Mouse (Mus musculus) megakaryocyte, embryonic 14.5 days (primary cell): ENCODE data around the gene Zdhhc14.

ENCODE experiments used
- FLI1 ChIP-seq: IDR thresholded peaks from 2 replicates; pipeline ENCODE4 v1.6.1; 2012; ENCODE audit warnings: low read length, inconsistent platforms, mixed read lengths
- GATA1 ChIP-seq: IDR thresholded peaks from 3 replicates; pipeline ENCODE4 v1.6.1; 2012; ENCODE audit warnings: mixed read lengths, low read length, inconsistent platforms, borderline replicate concordance

DNA sequence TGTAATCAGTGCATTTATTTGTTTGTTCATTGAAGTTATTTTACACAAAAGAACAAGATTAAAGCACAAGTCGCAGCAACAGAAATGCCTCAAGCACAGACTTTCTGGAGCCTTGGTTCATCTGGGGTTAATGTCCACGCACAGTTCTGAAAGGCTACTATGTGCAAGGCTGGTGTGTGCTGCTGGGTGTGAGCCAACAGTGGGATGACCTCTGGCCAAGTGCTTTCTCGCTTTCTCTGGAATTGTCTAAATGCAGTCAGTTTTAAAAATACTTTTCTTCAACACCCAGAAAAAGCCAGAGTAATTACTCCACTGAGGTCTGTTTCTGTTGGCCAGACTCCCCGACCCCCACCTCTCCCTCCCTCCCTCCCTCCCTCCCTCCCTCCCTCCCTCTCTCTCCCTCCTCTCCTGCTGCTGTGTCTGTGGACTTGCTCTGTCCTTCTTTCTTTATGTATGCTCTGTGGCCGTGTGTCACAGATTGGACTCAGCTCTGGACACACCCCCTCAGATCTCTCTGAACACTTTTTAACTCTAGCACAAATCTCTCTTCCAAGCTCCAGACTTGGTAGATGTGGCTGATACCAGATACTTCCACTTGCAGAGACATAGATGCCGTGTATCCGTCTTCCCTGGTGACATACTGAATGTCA, 206.2 kb downstream of the Zdhhc14 start:
- TF ChIP-seq GATA1, result no peak
- TF ChIP-seq FLI1, result no peak
